Mouse (Mus musculus) thymus, adult 2 months (tissue): Measurements from ENCODE around the gene Cacna1e. TPM values are rescaled to one million over a fixed set of nuclear protein-coding genes. Genes with fewer than 3 reads are reported as not detected.

Experiments
- DNase-seq: peaks from one replicate; pipeline ENCODE4 v3.0.0; 2021
- H3K27ac ChIP-seq: fragments of 200-500 bp; 2 replicates; pipeline ENCODE4 v1.5.1; 2012; ENCODE audit warnings: low read length, control low read depth; ENCODE audit not compliant: control insufficient read depth, insufficient read depth
- H3K27me3 ChIP-seq: fragments of 200-500 bp; 2 replicates; pipeline ENCODE4 v1.6.1; 2012; ENCODE audit warnings: mild to moderate bottlenecking, low read length, moderate library complexity, mixed read lengths; ENCODE audit not compliant: control insufficient read depth, insufficient read depth
- H3K36me3 ChIP-seq: fragments of 200-500 bp; 2 replicates; pipeline ENCODE4 v1.6.1; 2012; ENCODE audit warnings: mild to moderate bottlenecking, low read length, moderate library complexity; ENCODE audit not compliant: control insufficient read depth, insufficient read depth
- H3K4me1 ChIP-seq: fragments of 200-500 bp; replicated peaks from 2 replicates; pipeline ENCODE4 v1.6.1; 2012; ENCODE audit warnings: low read length; ENCODE audit not compliant: control insufficient read depth, insufficient read depth
- H3K4me3 ChIP-seq: fragments of 200-500 bp; 2 replicates; pipeline ENCODE4 v1.5.1; 2012; ENCODE audit warnings: mild to moderate bottlenecking, low read length, control low read depth, moderate library complexity; ENCODE audit not compliant: control insufficient read depth, insufficient read depth
- CTCF ChIP-seq: fragments of 200-500 bp; IDR thresholded peaks from 2 replicates; pipeline ENCODE4 v1.5.1; 2012; ENCODE audit warnings: mild to moderate bottlenecking, control low read depth, low read length, moderate library complexity, borderline replicate concordance; ENCODE audit not compliant: control insufficient read depth, poor library complexity, insufficient read depth; ENCODE audit errors: extremely low read depth
- POLR2A ChIP-seq: fragments of 200-500 bp; IDR thresholded peaks from 2 replicates; pipeline ENCODE4 v1.6.1; 2012; ENCODE audit warnings: mild to moderate bottlenecking, low read length, control low read depth, moderate library complexity; ENCODE audit not compliant: control insufficient read depth, poor library complexity, insufficient read depth; ENCODE audit errors: extremely low read depth
- WGBS: fragments of 180-500 bp; shearing (Covaris S2); methylation state at CpG from one replicate; pipeline ENCODE4 v1.1.7; 2018; 5-methylcytosine and 5-hydroxymethylcytosine counted together
- polyA plus RNA-seq: library from polyadenylated mRNA; depleted of rRNA; stranded (reverse); fragments of >200 nt; gene quantifications from 2 replicates; pipeline ENCODE4 v1.2.3, GENCODE M21; 2012

Cacna1e gene
- polyA plus RNA-seq, 1 experiment, result 11.8 TPM

DNA sequence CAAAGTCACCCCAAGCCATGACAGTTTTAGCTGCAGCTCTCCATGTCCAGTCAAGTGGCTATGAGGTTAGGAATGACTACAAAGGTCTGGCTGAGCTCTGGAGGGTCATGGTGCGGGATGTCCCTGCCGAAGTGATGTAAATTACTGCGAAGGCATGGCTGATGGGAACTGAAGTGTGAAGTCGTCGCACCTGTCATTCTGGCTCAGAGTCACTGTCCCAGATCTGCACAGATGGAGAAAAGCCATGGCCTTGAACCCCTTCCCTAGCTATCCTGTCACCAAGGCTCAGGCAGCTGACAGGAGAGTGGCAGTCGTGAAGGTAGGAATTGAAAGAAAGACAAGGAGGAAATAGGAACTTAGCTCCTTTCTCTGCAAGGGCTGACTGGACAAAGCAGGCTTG, 197.4 kb downstream of the Cacna1e start:
- Histone ChIP-seq H3K27ac (no peak overlapping the region), H3K27me3 (no peaks in the 10 kb centered on the region), H3K4me3 (no peak overlapping the region), H3K36me3 (no peaks in the 10 kb centered on the region), H3K4me1 (no peaks in the 10 kb centered on the region)
- 83% methylated on average over 6 of the region's 6 CpGs for WGBS
- TF ChIP-seq POLR2A (no peak), CTCF (no peak)
- no peak for DNase-seq

- no peaks in the 10 kb centered on the region for H3K4me1 ChIP-seq
Observed at GRCm38 (mm10) chr1:154683477-154684106, 200.7 kb downstream of the Cacna1e start.

DNA sequence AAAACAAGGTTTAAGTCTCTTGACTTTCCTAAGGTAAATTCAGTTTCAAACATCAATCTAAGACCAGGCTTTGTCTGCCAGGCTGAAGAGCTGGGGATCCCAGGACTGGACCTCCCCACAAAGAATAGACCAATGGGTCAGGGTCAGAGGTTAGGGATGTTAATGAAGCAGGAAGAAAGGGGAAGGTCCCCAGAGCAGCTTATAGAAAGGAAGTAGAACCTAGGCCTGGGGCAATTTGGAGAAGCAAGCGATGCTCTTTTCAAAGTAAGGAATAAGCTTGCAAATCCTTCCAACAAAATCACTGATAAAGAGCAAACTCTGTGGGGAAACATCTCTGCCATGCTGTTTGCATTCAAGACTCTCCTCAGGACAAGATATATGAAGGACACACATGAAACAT, 205.3 kb downstream of the Cacna1e start:
- WGBS, result 93% methylated on average over 1 of the region's 1 CpGs
- no peaks in the 10 kb centered on the region for H3K4me1 ChIP-seq
- no peak for TF ChIP-seq CTCF
- TF ChIP-seq POLR2A, result no peak

More at GRCm38 (mm10) chr1:154683477-154684106, 200.7 kb downstream of the Cacna1e start:
- Histone ChIP-seq H3K27me3 (no peaks in the 10 kb centered on the region), H3K27ac (no peak overlapping the region), H3K36me3 (no peaks in the 10 kb centered on the region), H3K4me3 (no peak overlapping the region)
- 78% methylated on average over 1 of the region's 1 CpGs for WGBS
- no peak for DNase-seq
- TF ChIP-seq POLR2A (no peak), CTCF (no peak)

DNA sequence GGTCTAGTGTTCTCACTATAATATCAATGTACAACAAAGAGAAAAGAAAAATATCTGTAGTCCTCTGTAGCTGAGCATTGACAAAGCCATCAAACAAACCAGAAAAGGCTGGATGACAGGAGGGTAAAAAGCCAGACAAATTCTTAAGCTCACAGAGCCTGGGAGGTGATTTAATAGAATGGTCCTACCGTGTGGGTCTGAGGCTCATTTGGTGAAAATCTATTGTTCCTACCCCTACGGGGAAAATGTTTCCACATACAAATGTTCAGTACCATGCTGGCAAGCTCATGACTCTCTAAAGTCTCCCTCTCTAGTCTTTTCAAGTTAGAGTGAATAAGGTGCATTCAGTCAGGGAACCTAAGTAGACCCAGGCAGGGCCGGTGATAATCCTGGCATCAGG, 206.2 kb downstream of the Cacna1e start:
- 96% methylated on average over 3 of the region's 3 CpGs for WGBS
- no peak overlapping the region for H3K4me3 ChIP-seq
- TF ChIP-seq CTCF (no peak), POLR2A (no peak)

More for the DNA sequence above, 205.3 kb downstream of the Cacna1e start:
- Histone ChIP-seq H3K27ac (no peak overlapping the region), H3K27me3 (no peaks in the 10 kb centered on the region), H3K36me3 (no peaks in the 10 kb centered on the region), H3K4me3 (no peak overlapping the region)
- no peak for DNase-seq

GRCm38 (mm10) chr1:154677677-154678076, 206.6 kb downstream of the Cacna1e start:
- 6% methylated on average over 2 of the region's 2 CpGs for WGBS
- Histone ChIP-seq H3K36me3 (no peaks in the 10 kb centered on the region), H3K4me3 (no peak overlapping the region), H3K27me3 (no peaks in the 10 kb centered on the region), H3K27ac (no peak overlapping the region), H3K4me1 (no peaks in the 10 kb centered on the region)
- DNase-seq, result no peak
- TF ChIP-seq POLR2A (no peak), CTCF (no peak)

More for the DNA sequence above, 206.2 kb downstream of the Cacna1e start:
- Histone ChIP-seq H3K27me3 (no peaks in the 10 kb centered on the region), H3K4me1 (no peaks in the 10 kb centered on the region), H3K36me3 (no peaks in the 10 kb centered on the region), H3K27ac (no peak overlapping the region)
- DNase-seq, result no peak

DNA sequence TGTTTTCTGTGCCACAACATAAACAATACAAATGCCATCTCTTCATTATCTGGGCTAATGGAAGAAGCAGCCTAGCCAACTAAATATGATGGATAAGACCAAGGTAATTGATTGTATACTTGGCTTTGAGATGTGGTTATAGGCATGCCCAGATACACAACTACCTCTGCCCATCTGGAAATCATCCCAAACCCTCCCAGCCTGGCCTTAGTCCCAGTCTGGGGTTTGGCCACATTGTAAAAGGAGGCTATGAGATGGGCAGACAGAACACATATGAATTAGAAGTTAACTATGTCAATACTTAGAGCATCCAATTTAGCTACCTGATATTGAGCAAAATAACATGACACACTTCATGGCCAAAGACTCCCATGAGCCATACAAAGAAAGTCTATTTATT, 220.6 kb downstream of the Cacna1e start:
- DNase-seq, result no peak
- Histone ChIP-seq H3K36me3 (no peaks in the 10 kb centered on the region), H3K4me1 (no peaks in the 10 kb centered on the region), H3K4me3 (no peak overlapping the region), H3K27ac (no peak overlapping the region), H3K27me3 (no peaks in the 10 kb centered on the region)
- TF ChIP-seq POLR2A, result no peak
- TF ChIP-seq CTCF, result no peak

DNA sequence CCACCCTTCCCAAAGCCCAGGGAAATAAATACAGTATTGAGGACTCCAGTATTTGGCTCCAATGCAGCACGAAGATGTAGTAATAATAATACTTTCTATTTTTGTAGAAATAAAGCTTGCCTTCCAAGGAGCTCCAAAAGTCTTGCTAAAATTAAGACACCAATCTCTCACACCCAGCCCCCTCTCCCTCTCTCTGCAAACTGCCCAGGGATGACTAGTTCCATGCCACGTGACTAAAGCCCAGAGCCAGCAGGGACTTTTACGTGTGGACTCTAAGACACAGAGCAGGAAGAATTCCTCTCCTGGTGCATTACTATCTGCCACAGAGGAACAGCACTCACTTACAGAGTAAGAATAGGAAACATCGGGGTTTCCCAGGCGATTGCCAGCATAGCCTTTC, 222.3 kb downstream of the Cacna1e start:
- no peak for TF ChIP-seq CTCF
- no peak for TF ChIP-seq POLR2A
- DNase-seq, result no peak
- 91% methylated on average over 5 of the region's 5 CpGs for WGBS

DNA sequence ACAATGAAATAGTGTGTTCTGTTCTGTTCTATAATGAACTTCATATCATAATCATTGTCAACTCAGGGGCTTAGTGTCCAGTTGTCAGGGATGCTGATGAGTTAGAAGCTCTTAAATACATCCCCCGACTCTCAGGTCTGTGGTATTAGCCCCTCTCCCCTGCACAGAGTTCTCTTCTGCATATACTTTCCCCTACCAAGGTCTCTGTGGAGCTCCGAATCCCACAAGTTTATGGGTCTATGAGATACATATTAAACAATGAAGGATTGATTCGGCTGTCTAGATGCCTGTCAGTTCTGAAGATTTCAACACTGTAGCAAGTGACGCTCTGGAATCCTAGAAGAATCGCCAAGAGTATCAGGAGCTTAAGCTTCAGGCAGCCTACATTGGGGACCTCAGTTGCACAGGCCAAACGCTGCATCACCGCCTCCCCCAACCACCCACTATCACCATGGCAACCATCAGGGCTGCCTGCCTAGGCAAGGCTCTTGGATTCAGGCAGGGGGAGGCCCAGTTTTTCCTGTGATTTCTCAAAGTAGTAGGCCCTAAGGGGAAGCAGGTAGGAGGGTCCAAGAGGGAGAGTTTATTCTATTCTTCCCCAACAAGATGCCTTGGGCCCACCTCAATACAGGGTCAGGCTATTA, 223.0 kb downstream of the Cacna1e start:
- Histone ChIP-seq H3K27me3 (no peaks in the 10 kb centered on the region), H3K4me3 (no peak overlapping the region), H3K4me1 (no peaks in the 10 kb centered on the region), H3K36me3 (no peaks in the 10 kb centered on the region), H3K27ac (no peak overlapping the region)
- no peak for DNase-seq
- TF ChIP-seq CTCF (no peak), POLR2A (no peak)
- 77% methylated on average over 7 of the region's 7 CpGs for WGBS

More for the DNA sequence above, 222.3 kb downstream of the Cacna1e start:
- Histone ChIP-seq H3K36me3 (no peaks in the 10 kb centered on the region), H3K27me3 (no peaks in the 10 kb centered on the region), H3K4me1 (no peaks in the 10 kb centered on the region), H3K27ac (no peak overlapping the region), H3K4me3 (no peak overlapping the region)
